Mouse (Mus musculus): ENCODE measurements at regions not wholly inside any gene's neighbourhood (a gene's known extent, or its start where the extent isn't known, plus 50 kb on each side); places are given as distances from the start of the nearest gene placed in this dataset.

DNA sequence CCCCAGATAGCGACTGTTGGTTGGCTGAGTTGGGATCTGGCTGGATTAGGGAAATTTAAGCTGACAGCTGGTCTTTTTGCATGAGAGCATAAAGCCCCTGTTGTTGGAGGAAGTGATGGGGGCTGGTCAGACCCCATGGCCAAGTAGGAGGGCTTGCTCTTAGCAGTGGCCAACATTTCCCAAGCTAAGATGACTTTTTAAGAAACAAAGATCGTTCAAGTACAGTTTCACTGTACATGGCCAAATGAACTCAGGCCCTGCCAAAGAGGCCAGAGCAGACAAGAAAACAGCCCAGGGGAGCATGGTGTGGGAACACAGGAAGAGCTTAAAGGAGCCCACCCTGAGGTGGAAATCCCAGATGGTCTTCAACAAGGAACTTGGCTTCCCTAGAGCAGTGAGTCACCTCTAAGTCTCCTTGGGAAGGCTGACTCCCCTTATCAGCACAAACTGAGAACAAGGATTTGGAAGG lies 128.0 kb upstream of the Ankrd55 start:
- 21% methylated on average over 2 of the region's 2 CpGs for WGBS
- Histone ChIP-seq H3K27ac (ENCODE audit: insufficient read depth, low read length) (no peak overlapping the region), H3K4me1 (ENCODE audit: control insufficient read depth, insufficient read depth, low read length) (peaks cover 10% of the 10 kb centered on the region), H3K27me3 (ENCODE audit: control insufficient read depth, insufficient read depth, low read length) (no peaks in the 10 kb centered on the region), H3K4me3 (replicated peaks; ENCODE audit: insufficient read depth, low read depth, low read length) (no peak overlapping the region)
- TF ChIP-seq POLR2A (IDR thresholded peaks at IDR 0.05; ENCODE audit: borderline replicate concordance, insufficient read depth, low read length) (no peak), CTCF (IDR thresholded peaks at IDR 0.05; ENCODE audit: borderline replicate concordance, insufficient read depth, low read depth, low read length) (no peak)
- peak in 1 of 2 experiments; percentile 22 for DNase-seq

- Histone ChIP-seq H3K4me1 (ENCODE audit: control insufficient read depth, insufficient read depth, low read length) (peaks cover 10% of the 10 kb centered on the region), H3K27me3 (ENCODE audit: control insufficient read depth, insufficient read depth, low read length) (no peaks in the 10 kb centered on the region), H3K4me3 (replicated peaks; ENCODE audit: insufficient read depth, low read depth, low read length) (no peak overlapping the region), H3K27ac (ENCODE audit: insufficient read depth, low read length) (no peak overlapping the region)
- no peak for DNase-seq
- no peak for TF ChIP-seq CTCF (IDR thresholded peaks at IDR 0.05; ENCODE audit: borderline replicate concordance, insufficient read depth, low read depth, low read length)
- WGBS, result 74% methylated on average over 2 of the region's 2 CpGs
Observed at GRCm38 (mm10) chr13:112160726-112161125, 127.5 kb upstream of the Ankrd55 start.

DNA sequence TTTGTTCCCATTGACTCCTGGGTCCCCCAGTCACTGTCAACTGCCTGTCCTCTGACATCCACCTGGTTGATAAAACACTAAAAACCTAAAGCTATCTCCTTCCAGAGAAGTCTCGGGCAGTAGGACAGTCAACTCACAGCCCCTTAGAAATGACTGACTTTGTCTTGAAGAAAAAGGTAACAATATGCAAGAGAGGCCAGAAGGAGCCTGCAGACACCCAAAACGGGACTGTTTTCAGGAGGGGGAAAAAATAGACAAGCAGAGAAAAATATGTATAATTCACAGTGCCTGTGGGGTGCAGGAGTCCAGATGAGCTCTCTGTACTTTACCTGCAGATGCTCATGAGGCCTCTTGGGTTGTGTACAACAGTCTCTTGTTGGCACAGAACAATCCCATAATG lies 126.4 kb upstream of the Ankrd55 start:
- Histone ChIP-seq H3K4me1 (ENCODE audit: control insufficient read depth, insufficient read depth, low read length) (peaks cover 10% of the 10 kb centered on the region), H3K4me3 (replicated peaks; ENCODE audit: insufficient read depth, low read depth, low read length) (no peak overlapping the region), H3K27me3 (ENCODE audit: control insufficient read depth, insufficient read depth, low read length) (no peaks in the 10 kb centered on the region), H3K27ac (ENCODE audit: insufficient read depth, low read length) (no peak overlapping the region)
- no peak for TF ChIP-seq POLR2A (IDR thresholded peaks at IDR 0.05; ENCODE audit: borderline replicate concordance, insufficient read depth, low read length)
- TF ChIP-seq CTCF (IDR thresholded peaks at IDR 0.05; ENCODE audit: borderline replicate concordance, insufficient read depth, low read depth, low read length), result no peak
- 84% methylated on average over 2 of the region's 2 CpGs for WGBS
- no peak for DNase-seq

DNA sequence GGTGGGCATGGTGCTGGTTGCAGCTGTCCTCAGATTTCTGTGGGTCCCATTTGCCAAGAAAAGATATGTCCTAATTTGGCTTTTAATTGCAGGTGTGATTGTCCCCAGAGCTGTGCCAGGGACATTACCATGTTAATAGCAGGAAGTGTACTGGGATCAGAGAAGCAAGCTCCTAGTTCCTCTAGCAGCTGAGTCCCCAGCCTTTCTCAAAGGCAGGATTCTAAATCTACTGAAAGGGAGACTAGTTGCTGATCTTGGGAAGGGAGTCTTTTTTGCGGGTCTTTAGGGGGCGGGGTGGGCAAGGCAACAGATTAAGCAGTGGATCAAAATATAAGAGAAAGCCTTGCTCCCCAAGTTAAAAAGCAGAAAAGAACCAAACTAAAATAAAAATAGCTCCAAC lies 122.3 kb upstream of the Ankrd55 start:
- DNase-seq, result no peak
- Histone ChIP-seq H3K4me1 (ENCODE audit: control insufficient read depth, insufficient read depth, low read length) (no peaks in the 10 kb centered on the region), H3K4me3 (replicated peaks; ENCODE audit: insufficient read depth, low read depth, low read length) (no peak overlapping the region), H3K27me3 (ENCODE audit: control insufficient read depth, insufficient read depth, low read length) (no peaks in the 10 kb centered on the region), H3K27ac (ENCODE audit: insufficient read depth, low read length) (no peak overlapping the region)
- TF ChIP-seq POLR2A (IDR thresholded peaks at IDR 0.05; ENCODE audit: borderline replicate concordance, insufficient read depth, low read length) (no peak), CTCF (IDR thresholded peaks at IDR 0.05; ENCODE audit: borderline replicate concordance, insufficient read depth, low read depth, low read length) (no peak)
- 50% methylated on average over 2 of the region's 2 CpGs for WGBS

GRCm38 (mm10) chr13:112166338-112166802 lies 121.9 kb upstream of the Ankrd55 start:
- H3K4me3 ChIP-seq (replicated peaks; ENCODE audit: insufficient read depth, low read depth, low read length), result no peak overlapping the region
- DNase-seq, result peak in 1 of 2 experiments; percentile 14
- H3K4me1 ChIP-seq (ENCODE audit: control insufficient read depth, insufficient read depth, low read length), result no peaks in the 10 kb centered on the region
- 38% methylated on average over 10 of the region's 10 CpGs for WGBS
- no peaks in the 10 kb centered on the region for H3K27me3 ChIP-seq (ENCODE audit: control insufficient read depth, insufficient read depth, low read length)
- TF ChIP-seq POLR2A (IDR thresholded peaks at IDR 0.05; ENCODE audit: borderline replicate concordance, insufficient read depth, low read length), result no peak
- no peak for TF ChIP-seq CTCF (IDR thresholded peaks at IDR 0.05; ENCODE audit: borderline replicate concordance, insufficient read depth, low read depth, low read length)
- H3K27ac ChIP-seq (ENCODE audit: insufficient read depth, low read length), result no peak overlapping the region

GRCm38 (mm10) chr13:112168468-112168867 lies 119.8 kb upstream of the Ankrd55 start:
- Histone ChIP-seq H3K4me3 (replicated peaks; ENCODE audit: insufficient read depth, low read depth, low read length) (no peak overlapping the region), H3K27me3 (ENCODE audit: control insufficient read depth, insufficient read depth, low read length) (no peaks in the 10 kb centered on the region), H3K4me1 (ENCODE audit: control insufficient read depth, insufficient read depth, low read length) (no peaks in the 10 kb centered on the region), H3K27ac (ENCODE audit: insufficient read depth, low read length) (no peak overlapping the region)
- WGBS, result 92% methylated on average over 3 of the region's 3 CpGs
- TF ChIP-seq CTCF (IDR thresholded peaks at IDR 0.05; ENCODE audit: borderline replicate concordance, insufficient read depth, low read depth, low read length) (no peak), POLR2A (IDR thresholded peaks at IDR 0.05; ENCODE audit: borderline replicate concordance, insufficient read depth, low read length) (no peak)
- no peak for DNase-seq

DNA sequence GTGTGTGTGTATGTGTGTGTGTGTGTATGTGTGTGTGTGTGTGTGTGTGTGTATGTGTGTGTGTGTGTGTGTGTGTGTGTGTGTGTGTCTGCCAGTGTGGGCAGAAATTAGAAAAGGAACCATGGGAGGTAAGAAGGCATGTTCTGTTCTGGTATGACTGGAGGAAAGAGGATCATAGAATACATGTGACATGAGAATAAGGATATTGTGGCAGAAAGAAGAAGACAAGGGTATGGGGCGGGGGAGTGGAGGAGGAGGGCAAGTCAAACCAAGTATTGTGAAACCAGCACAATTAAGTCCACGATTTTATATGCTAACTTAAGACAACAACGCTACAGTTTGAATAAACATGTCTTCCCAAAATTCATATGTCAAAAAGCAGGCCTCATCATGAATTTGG lies 117.4 kb upstream of the Ankrd55 start:
- H3K27ac ChIP-seq (ENCODE audit: insufficient read depth, low read length), result no peak overlapping the region
- WGBS, result over 99% methylated on average over 3 of the region's 3 CpGs

GRCm38 (mm10) chr13:112171940-112172715 lies 116.1 kb upstream of the Ankrd55 start:
- no peak overlapping the region for H3K27ac ChIP-seq (ENCODE audit: insufficient read depth, low read length)
- no peaks in the 10 kb centered on the region for H3K4me1 ChIP-seq (ENCODE audit: control insufficient read depth, insufficient read depth, low read length)
- no peaks in the 10 kb centered on the region for H3K27me3 ChIP-seq (ENCODE audit: control insufficient read depth, insufficient read depth, low read length)
- DNase-seq, result no peak
- 59% methylated on average over 11 of the region's 11 CpGs for WGBS
- TF ChIP-seq CTCF (IDR thresholded peaks at IDR 0.05; ENCODE audit: borderline replicate concordance, insufficient read depth, low read depth, low read length) (no peak), POLR2A (IDR thresholded peaks at IDR 0.05; ENCODE audit: borderline replicate concordance, insufficient read depth, low read length) (no peak)
- H3K4me3 ChIP-seq (replicated peaks; ENCODE audit: insufficient read depth, low read depth, low read length), result no peak overlapping the region

More for the DNA sequence above, 117.4 kb upstream of the Ankrd55 start:
- H3K4me1 ChIP-seq (ENCODE audit: control insufficient read depth, insufficient read depth, low read length), result no peaks in the 10 kb centered on the region
- no peak for DNase-seq
- no peak overlapping the region for H3K4me3 ChIP-seq (replicated peaks; ENCODE audit: insufficient read depth, low read depth, low read length)
- no peaks in the 10 kb centered on the region for H3K27me3 ChIP-seq (ENCODE audit: control insufficient read depth, insufficient read depth, low read length)
- TF ChIP-seq POLR2A (IDR thresholded peaks at IDR 0.05; ENCODE audit: borderline replicate concordance, insufficient read depth, low read length), result no peak
- TF ChIP-seq CTCF (IDR thresholded peaks at IDR 0.05; ENCODE audit: borderline replicate concordance, insufficient read depth, low read depth, low read length), result no peak

Data from cerebellum, adult 2 months (tissue).